Mouse (Mus musculus): ENCODE measurements at regions not wholly inside any gene's neighbourhood (a gene's known extent, or its start where the extent isn't known, plus 50 kb on each side); places are given as distances from the start of the nearest gene placed in this dataset.

- TF ChIP-seq ZNF384 (IDR thresholded peaks at IDR 0.05; ENCODE audit: low read depth, low read length), result no peak
- TF ChIP-seq MAFK (IDR thresholded peaks at IDR 0.05; ENCODE audit: insufficient read depth, low read depth, low read length), result no peak
Observed at GRCm38 (mm10) chr2:78600753-78601152, 267.2 kb upstream of the Ube2e3 start.
